Mouse (Mus musculus) megakaryocyte, adult 5-6 weeks (primary cell): ENCODE results near the gene Pttg1ip. TPM values are rescaled to one million over a fixed set of nuclear protein-coding genes. Genes with fewer than 3 reads are reported as not detected.
A peak's percentile ranks its signal among the peaks of the same experiment; 100 is the strongest.

ENCODE experiments used
- ATAC-seq: 2 replicates; pipeline ENCODE4 v1.8.0; 2016; ENCODE audit warnings: mild to moderate bottlenecking, inconsistent platforms; ENCODE audit not compliant: poor library complexity, severe bottlenecking
- total RNA-seq, 2 experiments: library from RNA; stranded (forward) in 1 of 2; stranded (reverse) in 1 of 2; fragments of 153-499, 151-499 nt in 1 of 2; fragments of 221-1000, 200-1000 nt in 1 of 2; gene quantifications; 2 replicates each; pipeline versions ENCODE4 v1.2.3 to v1.2.4; 2015 to 2017

The Pttg1ip gene
- total RNA-seq, 2 experiments from 2014 or later = 54.8 to 82.8 TPM

- ATAC-seq = peak; percentile 82
These were observed 14.9 kb upstream of the Pttg1ip start for GRCm38 (mm10) chr10:77566651-77567050.

GRCm38 (mm10) chr10:77569481-77569880 lies 12.0 kb upstream of the Pttg1ip start:
- ATAC-seq = no peak

GRCm38 (mm10) chr10:77569973-77570658 lies 11.4 kb upstream of the Pttg1ip start:
- ATAC-seq = no peak

- 0 out of 2 replicates have a peak, but pooled peaks have one; percentile 45 for ATAC-seq
These were observed 9.3 kb upstream of the Pttg1ip start for GRCm38 (mm10) chr10:77572225-77572624.

GRCm38 (mm10) chr10:77573162-77573561 lies 8.4 kb upstream of the Pttg1ip start:
- ATAC-seq = no peak

GRCm38 (mm10) chr10:77580027-77580920 lies 1.2 kb upstream of the Pttg1ip start:
- ATAC-seq = no peak

GRCm38 (mm10) chr10:77581023-77581407 lies 505 bp upstream of the Pttg1ip start:
- ATAC-seq = no peak

GRCm38 (mm10) chr10:77582285-77582618 lies 732 bp downstream of the Pttg1ip start:
- ATAC-seq = 0 out of 2 replicates have a peak, but pooled peaks have one; percentile 1

GRCm38 (mm10) chr10:77583795-77584422 lies 2.4 kb downstream of the Pttg1ip start:
- 0 out of 2 replicates have a peak, but pooled peaks have one; percentile 16 for ATAC-seq

- no peak for ATAC-seq
These were observed 5.1 kb downstream of the Pttg1ip start for GRCm38 (mm10) chr10:77586637-77587036.

GRCm38 (mm10) chr10:77587091-77587775 lies 5.7 kb downstream of the Pttg1ip start:
- no peak for ATAC-seq

- ATAC-seq = no peak
These were observed 6.5 kb downstream of the Pttg1ip start for GRCm38 (mm10) chr10:77588036-77588435.

GRCm38 (mm10) chr10:77589117-77589516 lies 7.6 kb downstream of the Pttg1ip start:
- no peak for ATAC-seq

GRCm38 (mm10) chr10:77589749-77590148 lies 8.2 kb downstream of the Pttg1ip start:
- no peak for ATAC-seq

- peak; percentile 97 for ATAC-seq
These were observed 9.3 kb downstream of the Pttg1ip start for GRCm38 (mm10) chr10:77590812-77591211.

- no peak for ATAC-seq
These were observed 10.0 kb downstream of the Pttg1ip start for GRCm38 (mm10) chr10:77591546-77591945.

- ATAC-seq = no peak
These were observed 14.5 kb downstream of the Pttg1ip start for GRCm38 (mm10) chr10:77596060-77596459.

- ATAC-seq = no peak
These were observed 21.5 kb downstream of the Pttg1ip start for GRCm38 (mm10) chr10:77603021-77603420.

- no peak for ATAC-seq
These were observed 22.6 kb downstream of the Pttg1ip start for GRCm38 (mm10) chr10:77604111-77604510.

- no peak for ATAC-seq
These were observed 23.4 kb downstream of the Pttg1ip start for GRCm38 (mm10) chr10:77604958-77605357.

GRCm38 (mm10) chr10:77605368-77605767 lies 23.8 kb downstream of the Pttg1ip start:
- ATAC-seq = peak; percentile 28; the same call in 1 of the 2 replicates
